Mouse (Mus musculus) forebrain, embryonic 16.5 days (tissue): ENCODE results near the gene Fut1. TPM values are rescaled to one million over a fixed set of nuclear protein-coding genes. Genes with fewer than 3 reads are reported as not detected.
"Not testable (repeated sequence)": the region's sequence is repeated elsewhere in the genome, so short reads cannot be mapped to it uniquely, and the experiment has no call there.

Experiments used
- ATAC-seq: fragments of 200-750 bp; cut with Nextera tagmentation; 2 replicates; pipeline ENCODE4 v1.8.0; 2017; ENCODE audit warnings: mild to moderate bottlenecking, moderate library complexity
- H3K27ac ChIP-seq: fragments of 300-500 bp; sonication (generic); 2 replicates; pipeline ENCODE4 v1.5.1; 2014; ENCODE audit warnings: low read length, control low read depth
- H3K27me3 ChIP-seq: fragments of 300-500 bp; sonication (generic); replicated peaks from 2 replicates; pipeline ENCODE4 v1.6.1; 2014; ENCODE audit warnings: low read length; ENCODE audit not compliant: control insufficient read depth, insufficient read depth
- H3K36me3 ChIP-seq: fragments of 300-500 bp; sonication (generic); 2 replicates; pipeline ENCODE4 v1.6.1; 2014; ENCODE audit not compliant: control insufficient read depth, insufficient read depth
- H3K4me1 ChIP-seq: fragments of 300-500 bp; sonication (generic); replicated peaks from 2 replicates; pipeline ENCODE4 v1.6.1; 2014; ENCODE audit warnings: low read length; ENCODE audit not compliant: control insufficient read depth, insufficient read depth
- H3K4me2 ChIP-seq: fragments of 300-500 bp; sonication (generic); 2 replicates; pipeline ENCODE4 v1.6.1; 2014; ENCODE audit warnings: mild to moderate bottlenecking, low read length, control low read depth
- H3K4me3 ChIP-seq: fragments of 300-500 bp; sonication (generic); replicated peaks from 2 replicates; pipeline ENCODE4 v1.5.1; 2014; ENCODE audit warnings: mild to moderate bottlenecking, low read length, control low read depth
- H3K9ac ChIP-seq: fragments of 300-500 bp; sonication (generic); replicated peaks from 2 replicates; pipeline ENCODE4 v1.6.1; 2014; ENCODE audit warnings: low read depth, low read length, control low read depth
- H3K9me3 ChIP-seq: fragments of 300-500 bp; sonication (generic); 2 replicates; pipeline ENCODE4 v1.6.1; 2016; ENCODE audit warnings: low read length; ENCODE audit not compliant: control insufficient read depth
- WGBS: fragments of 180-500 bp; shearing (Covaris S2); extraction: QIAGEN DNeasy Blood & Tissue Kit; methylation state at CpG from one replicate; pipeline ENCODE4 v1.1.7; 2014; 5-methylcytosine and 5-hydroxymethylcytosine counted together
- polyA plus RNA-seq: library from polyadenylated mRNA; unstranded; fragments of >200 nt; fragmentation: Nextera tagmentation; extraction: Ambion mirVana; gene quantifications from 2 replicates; pipeline ENCODE4 v1.2.1, GENCODE M21; 2015

Fut1 gene
- polyA plus RNA-seq, 1 experiment from 2014 or later = not detected

- H3K4me3 ChIP-seq, H3K27ac ChIP-seq, H3K36me3 ChIP-seq, H3K9ac ChIP-seq, H3K4me1 ChIP-seq, H3K9me3 ChIP-seq, ATAC-seq, H3K27me3 ChIP-seq, H3K4me2 ChIP-seq: not testable (repeated sequence)
- 86% methylated on average over 6 of the region's 6 CpGs for WGBS
These were observed 44.6 kb downstream of the Fut1 start for GRCm38 (mm10) chr7:45661702-45662101.

GRCm38 (mm10) chr7:45665303-45666138, 48.4 kb downstream of the Fut1 start:
- Histone ChIP-seq H3K36me3 (no peaks in the 10 kb centered on the region), H3K27me3 (no peaks in the 10 kb centered on the region), H3K4me3 (no peak overlapping the region), H3K4me1 (no peaks in the 10 kb centered on the region), H3K27ac (no peak overlapping the region), H3K9ac (no peak overlapping the region), H3K4me2 (no peak overlapping the region), H3K9me3 (no peaks in the 10 kb centered on the region)
- ATAC-seq = no peak
- WGBS = 66% methylated on average over 13 of the region's 13 CpGs

GRCm38 (mm10) chr7:45666161-45666560, 49.1 kb downstream of the Fut1 start, which contains the start of gene Fut2:
Gene Fut2, minus strand, starts transcription at chr7:45666394.
- no peak within 1 kb of the TSS for H3K27ac ChIP-seq
- no peaks in the 10 kb centered on the region for H3K27me3 ChIP-seq
- no peaks in the 10 kb centered on the region for H3K9me3 ChIP-seq
- no peak for ATAC-seq
- no peaks in the 10 kb centered on the region for H3K4me1 ChIP-seq
- H3K4me2 ChIP-seq = no peak within 1 kb of the TSS
- H3K4me3 ChIP-seq = no peak within 1 kb of the TSS
- H3K9ac ChIP-seq = no peak within 1 kb of the TSS
- no peaks in the 10 kb centered on the region for H3K36me3 ChIP-seq
- 88% methylated on average over 7 of the region's 7 CpGs for WGBS

- WGBS = 68% methylated on average over 14 of the region's 14 CpGs
- H3K27ac ChIP-seq = no peak overlapping the region
- ATAC-seq = no peak
These were observed 50.7 kb downstream of the Fut1 start for GRCm38 (mm10) chr7:45667761-45668160.

GRCm38 (mm10) chr7:45668921-45669320, 51.8 kb downstream of the Fut1 start:
- no peak for ATAC-seq
- Histone ChIP-seq H3K36me3 (no peaks in the 10 kb centered on the region), H3K9me3 (no peaks in the 10 kb centered on the region), H3K27ac (no peak overlapping the region), H3K27me3 (no peaks in the 10 kb centered on the region), H3K4me3 (no peak overlapping the region), H3K4me2 (no peak overlapping the region), H3K4me1 (no peaks in the 10 kb centered on the region), H3K9ac (no peak overlapping the region)
- WGBS = 97% methylated on average over 9 of the region's 9 CpGs

More at GRCm38 (mm10) chr7:45667761-45668160, 50.7 kb downstream of the Fut1 start:
- no peaks in the 10 kb centered on the region for H3K27me3 ChIP-seq
- H3K9me3 ChIP-seq = no peaks in the 10 kb centered on the region
- no peak overlapping the region for H3K4me3 ChIP-seq
- no peaks in the 10 kb centered on the region for H3K4me1 ChIP-seq
- H3K9ac ChIP-seq = no peak overlapping the region
- H3K36me3 ChIP-seq = no peaks in the 10 kb centered on the region
- H3K4me2 ChIP-seq = no peak overlapping the region

Other genes starting within 250 kb of the Fut1 start
- 6.1 and 18.5 TPM in 2 replicates for gene Lin7b, start 246.7 kb upstream of the Fut1 start, polyA plus RNA-seq
- 206 and 215 TPM in 2 replicates for gene Snrnp70, start 221.5 kb upstream of the Fut1 start, polyA plus RNA-seq
- gene Kcna7, start 211.6 kb upstream of the Fut1 start, polyA plus RNA-seq = not detected in 2 replicates
- gene Ntf5, start 203.6 kb upstream of the Fut1 start, polyA plus RNA-seq = 0.10 TPM in 1 of 2 replicates, not detected in the other
- 0.44 and 0.65 TPM in 2 replicates for gene Lhb, start 196.5 kb upstream of the Fut1 start, polyA plus RNA-seq
- 19.9 and 21.6 TPM in 2 replicates for gene Gys1, start 182.4 kb upstream of the Fut1 start, polyA plus RNA-seq
- gene Ruvbl2, start 179.2 kb upstream of the Fut1 start, polyA plus RNA-seq = 137 and 147 TPM in 2 replicates
- 5,701 and 5,899 TPM in 2 replicates for gene Ftl1, start 157.4 kb upstream of the Fut1 start, polyA plus RNA-seq
- 225 and 257 TPM in 2 replicates for gene Bax, start 150.4 kb upstream of the Fut1 start, polyA plus RNA-seq
- 0.12 TPM in 1 of 2 replicates, not detected in the other for gene Tulp2, start 135.4 kb upstream of the Fut1 start, polyA plus RNA-seq
- gene Gm45808, start 130.5 kb upstream of the Fut1 start, polyA plus RNA-seq = not detected in 2 replicates
- gene Dhdh, start 128.5 kb upstream of the Fut1 start, polyA plus RNA-seq = 2.2 and 3.0 TPM in 2 replicates
- gene Nucb1, start 106.9 kb upstream of the Fut1 start, polyA plus RNA-seq = 106 and 107 TPM in 2 replicates
- gene Ppp1r15a, start 91.0 kb upstream of the Fut1 start, polyA plus RNA-seq = 14.4 and 16.4 TPM in 2 replicates
- gene Plekha4, start 91.0 kb upstream of the Fut1 start, polyA plus RNA-seq = 0.57 and 0.81 TPM in 2 replicates
- not detected in 2 replicates for gene Hsd17b14, start 62.4 kb upstream of the Fut1 start, polyA plus RNA-seq
- 24.2 and 24.5 TPM in 2 replicates for gene Bcat2, start 47.1 kb upstream of the Fut1 start, polyA plus RNA-seq
- gene Fgf21, start 1.8 kb upstream of the Fut1 start, polyA plus RNA-seq = not detected in 2 replicates
- gene Izumo1, start 4.5 kb downstream of the Fut1 start, polyA plus RNA-seq = not detected in 2 replicates
- gene Rasip1, start 10.2 kb downstream of the Fut1 start, polyA plus RNA-seq = 13.5 and 15.1 TPM in 2 replicates
- 2.8 and 4.2 TPM in 2 replicates for gene Mamstr, start 22.7 kb downstream of the Fut1 start, polyA plus RNA-seq
- gene Fut2, start 49.1 kb downstream of the Fut1 start, polyA plus RNA-seq = 0.10 and 0.21 TPM in 2 replicates
- gene Ntn5, start 66.7 kb downstream of the Fut1 start, polyA plus RNA-seq = 0.80 and 0.84 TPM in 2 replicates
- 0.10 and 0.25 TPM in 2 replicates for gene Sec1, start 77.1 kb downstream of the Fut1 start, polyA plus RNA-seq
- 40.1 and 64.4 TPM in 2 replicates for gene Car11, start 82.6 kb downstream of the Fut1 start, polyA plus RNA-seq
- gene Dbp, start 87.8 kb downstream of the Fut1 start, polyA plus RNA-seq = 4.1 and 4.3 TPM in 2 replicates
- 567 and 579 TPM in 2 replicates for gene Rpl18, start 98.2 kb downstream of the Fut1 start, polyA plus RNA-seq
- 29.9 and 31.1 TPM in 2 replicates for gene Sphk2, start 100.7 kb downstream of the Fut1 start, polyA plus RNA-seq
- 0.60 and 1.1 TPM in 2 replicates for gene Fam83e, start 103.9 kb downstream of the Fut1 start, polyA plus RNA-seq
- not detected in 2 replicates for gene Spaca4, start 108.5 kb downstream of the Fut1 start, polyA plus RNA-seq
- 18.9 and 26.4 TPM in 2 replicates for gene Lmtk3, start 166.4 kb downstream of the Fut1 start, polyA plus RNA-seq
- 5.5 and 7.1 TPM in 2 replicates for gene Sult2b1, start 167.4 kb downstream of the Fut1 start, polyA plus RNA-seq
- 327 and 379 TPM in 2 replicates for gene Cyth2, start 197.3 kb downstream of the Fut1 start, polyA plus RNA-seq
- gene Kcnj14, start 207.5 kb downstream of the Fut1 start, polyA plus RNA-seq = 0.85 and 1.1 TPM in 2 replicates
- 45.3 and 46.1 TPM in 2 replicates for gene Grwd1, start 213.7 kb downstream of the Fut1 start, polyA plus RNA-seq